Mouse (Mus musculus) retina, embryonic 14.5 days (tissue): ENCODE results near the gene Pglyrp2.

Source experiments
- DNase-seq: peaks from one replicate; pipeline ENCODE4 v3.0.0-alpha.2; 2015; ENCODE audit warnings: low spot score

Pglyrp2 gene

GRCm38 (mm10) chr17:32424034-32424433, at the start of gene Pglyrp2:
Gene Pglyrp2 (minus strand): TSS chr17:32424167.
- no peak for DNase-seq

- no peak for DNase-seq
Measured at GRCm38 (mm10) chr17:32472176-32472575, 48.2 kb upstream of the Pglyrp2 start.

GRCm38 (mm10) chr17:32470795-32471194, 46.8 kb upstream of the Pglyrp2 start:
- no peak for DNase-seq

- no peak for DNase-seq
Measured at GRCm38 (mm10) chr17:32468494-32468893, 44.5 kb upstream of the Pglyrp2 start.

- DNase-seq, result no peak
Measured at GRCm38 (mm10) chr17:32454997-32455396, 31.0 kb upstream of the Pglyrp2 start.

GRCm38 (mm10) chr17:32454188-32454587, 30.2 kb upstream of the Pglyrp2 start:
- DNase-seq, result no peak

- peak; percentile 47 for DNase-seq
Measured at GRCm38 (mm10) chr17:32452482-32452881, 28.5 kb upstream of the Pglyrp2 start, which contains the start of gene Cyp4f39. Gene Cyp4f39 (plus strand): TSS chr17:32452723.

- DNase-seq, result no peak
Measured at GRCm38 (mm10) chr17:32450844-32451537, 27.0 kb upstream of the Pglyrp2 start.

- DNase-seq, result no peak
Measured at GRCm38 (mm10) chr17:32449042-32449441, 25.1 kb upstream of the Pglyrp2 start.

- DNase-seq, result no peak
Measured at GRCm38 (mm10) chr17:32447195-32447594, 23.2 kb upstream of the Pglyrp2 start.

GRCm38 (mm10) chr17:32445016-32445415, 21.0 kb upstream of the Pglyrp2 start:
- DNase-seq, result no peak

GRCm38 (mm10) chr17:32443245-32443644, 19.3 kb upstream of the Pglyrp2 start:
- no peak for DNase-seq

GRCm38 (mm10) chr17:32437106-32437505, 13.1 kb upstream of the Pglyrp2 start:
- DNase-seq, result no peak

GRCm38 (mm10) chr17:32435151-32435550, 11.2 kb upstream of the Pglyrp2 start:
- no peak for DNase-seq

- DNase-seq, result no peak
Measured at GRCm38 (mm10) chr17:32434324-32434723, 10.4 kb upstream of the Pglyrp2 start.

GRCm38 (mm10) chr17:32431972-32432371, 8.0 kb upstream of the Pglyrp2 start:
- DNase-seq, result peak; percentile 19

- DNase-seq, result no peak
Measured at GRCm38 (mm10) chr17:32426610-32427009, 2.6 kb upstream of the Pglyrp2 start.

GRCm38 (mm10) chr17:32420781-32421180, 3.2 kb downstream of the Pglyrp2 start:
- DNase-seq, result no peak

- no peak for DNase-seq
Measured at GRCm38 (mm10) chr17:32419989-32420388, 4.0 kb downstream of the Pglyrp2 start.

- no peak for DNase-seq
Measured at GRCm38 (mm10) chr17:32416771-32417170, 7.2 kb downstream of the Pglyrp2 start.

- no peak for DNase-seq
Measured at GRCm38 (mm10) chr17:32415417-32416020, 8.4 kb downstream of the Pglyrp2 start.

- no peak for DNase-seq
Measured at GRCm38 (mm10) chr17:32411898-32412297, 12.1 kb downstream of the Pglyrp2 start.

- no peak for DNase-seq
Measured at GRCm38 (mm10) chr17:32403417-32403816, 20.6 kb downstream of the Pglyrp2 start, which contains the start of gene Rasal3. Gene Rasal3 (minus strand): TSS chr17:32403583.

- no peak for DNase-seq
Measured at GRCm38 (mm10) chr17:32402779-32403157, 21.2 kb downstream of the Pglyrp2 start.
